8 mouse cellular contexts compared by ENCODE assay signal in the genomic region with DNA sequence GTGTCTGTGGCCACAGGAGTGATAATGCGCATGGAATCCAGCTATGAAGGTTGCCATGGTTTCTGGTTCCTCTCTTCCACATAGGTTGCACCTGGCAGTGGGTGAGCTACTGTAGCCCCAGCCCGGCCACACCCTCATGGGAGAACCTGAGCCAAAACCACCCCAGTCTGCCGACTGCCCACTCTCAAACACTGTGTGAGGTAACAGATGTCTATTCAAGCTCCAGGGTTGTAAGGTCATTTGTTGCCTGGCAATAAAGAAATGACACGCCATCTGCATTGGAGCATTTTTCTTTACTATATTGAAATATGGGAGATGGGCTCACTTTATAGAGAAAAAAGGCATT. TPM values are rescaled to one million over a fixed set of nuclear protein-coding genes. Genes with fewer than 3 reads are reported as not detected.
A peak's percentile ranks its signal among the peaks of the same experiment; 100 is the strongest.
DNase-seq lines count a peak whose midpoint lies in the region; ATAC-seq and TF ChIP-seq lines count a peak whose summit lies in the region.

No protein-coding gene starts in this region.

- H3K9ac ChIP-seq in lung, embryonic 16.5 days (ENCODE audit: low read length), result peak overlapping the region; percentile 59
- peak overlapping the region; percentile 50; the same call in 1 of the 2 replicates for H3K9ac ChIP-seq in forebrain, embryonic 14.5 days (ENCODE audit: low read length)
- H3K9ac ChIP-seq in neural tube, embryonic 11.5 days (ENCODE audit: low read length), result peak overlapping the region; percentile 52

- H3K36me3 ChIP-seq in lung, embryonic 16.5 days (ENCODE audit: control insufficient read depth, insufficient read depth, low read length), result no peaks in the 10 kb centered on the region
- H3K36me3 ChIP-seq in forebrain, embryonic 14.5 days (ENCODE audit: control insufficient read depth, insufficient read depth, low read length), result no peaks in the 10 kb centered on the region
- no peaks in the 10 kb centered on the region for H3K36me3 ChIP-seq in limb, embryonic 10.5 days
- no peaks in the 10 kb centered on the region for H3K36me3 ChIP-seq in neural tube, embryonic 11.5 days (ENCODE audit: control insufficient read depth, insufficient read depth, low read length)

- no peak for TF ChIP-seq POLR2A in lung, adult 2 months (IDR thresholded peaks at IDR 0.05; ENCODE audit: borderline replicate concordance, extremely low read depth, low read depth, low read length)

- peak overlapping the region; percentile 63 for H3K4me3 ChIP-seq in lung, embryonic 16.5 days (ENCODE audit: low read length)
- H3K4me3 ChIP-seq in lung, adult 2 months (replicated peaks; ENCODE audit: extremely low read depth, low read depth, low read length), result no peak overlapping the region
- peak overlapping the region; percentile 47 for H3K4me3 ChIP-seq in forebrain, embryonic 14.5 days (ENCODE audit: low read depth, low read length)
- H3K4me3 ChIP-seq in limb, embryonic 10.5 days, result peak overlapping the region; percentile 64
- H3K4me3 ChIP-seq in neural tube, embryonic 11.5 days (ENCODE audit: low read depth, low read length), result peak overlapping the region; percentile 45

- H3K27me3 ChIP-seq in lung, embryonic 16.5 days (ENCODE audit: control insufficient read depth, insufficient read depth, low read depth, low read length), result no peaks in the 10 kb centered on the region
- no peaks in the 10 kb centered on the region for H3K27me3 ChIP-seq in forebrain, embryonic 14.5 days (replicated peaks; ENCODE audit: control insufficient read depth, insufficient read depth, low read length)
- no peaks in the 10 kb centered on the region for H3K27me3 ChIP-seq in limb, embryonic 10.5 days (ENCODE audit: low read depth, poor library complexity, severe bottlenecking)
- no peaks in the 10 kb centered on the region for H3K27me3 ChIP-seq in neural tube, embryonic 11.5 days (ENCODE audit: control insufficient read depth, insufficient read depth, low read length)

- DNase-seq in cerebellum, adult 11 months, result peak; percentile 41
- no peak for DNase-seq in cerebellum, postnatal 25 days
- no peak for DNase-seq in lung, adult 2 months
- peak; percentile 57 for DNase-seq in forebrain, embryonic 14.5 days (ENCODE audit: low spot score)
- DNase-seq in limb, embryonic 10.5 days (ENCODE audit: low spot score), result peak; percentile 41
- peak; percentile 36 for DNase-seq in neural tube, embryonic 11.5 days (ENCODE audit: low spot score)
- no peak for DNase-seq in adipocyte (ENCODE audit: low spot score)

- peak overlapping the region; percentile 100 for H3K27ac ChIP-seq in lung, embryonic 16.5 days (ENCODE audit: low read length)
- peak overlapping the region; percentile 88 for H3K27ac ChIP-seq in forebrain, embryonic 14.5 days (ENCODE audit: low read depth, low read length)
- peak overlapping the region; percentile 96 for H3K27ac ChIP-seq in limb, embryonic 10.5 days
- H3K27ac ChIP-seq in neural tube, embryonic 11.5 days (ENCODE audit: low read depth, low read length), result peak overlapping the region; percentile 93

- peaks cover 39% of the 10 kb centered on the region for H3K4me1 ChIP-seq in lung, embryonic 16.5 days (replicated peaks; ENCODE audit: control insufficient read depth, insufficient read depth, low read length)
- peaks cover 8% of the 10 kb centered on the region; the same call in 1 of the 2 replicates for H3K4me1 ChIP-seq in lung, adult 2 months (ENCODE audit: control insufficient read depth, insufficient read depth, low read length)
- H3K4me1 ChIP-seq in forebrain, embryonic 14.5 days (ENCODE audit: control insufficient read depth, insufficient read depth, low read length), result peaks cover 25% of the 10 kb centered on the region
- H3K4me1 ChIP-seq in limb, embryonic 10.5 days, result peaks cover 53% of the 10 kb centered on the region
- H3K4me1 ChIP-seq in neural tube, embryonic 11.5 days (ENCODE audit: control insufficient read depth, insufficient read depth, low read length), result peaks cover 25% of the 10 kb centered on the region

- ATAC-seq in lung, embryonic 16.5 days (ENCODE audit: low read depth), result no peak
- ATAC-seq in forebrain, embryonic 14.5 days, result no peak
- no peak for ATAC-seq in neural tube, embryonic 11.5 days (ENCODE audit: insufficient read depth, low FRiP score, low TSS enrichment)

- WGBS in lung, embryonic 16.5 days, result 21% methylated on average over 4 of the region's 4 CpGs
- WGBS in lung, adult 2 months, result 34% methylated on average over 4 of the region's 4 CpGs
- WGBS in forebrain, embryonic 14.5 days, result 27% methylated on average over 4 of the region's 4 CpGs
- 39% methylated on average over 4 of the region's 4 CpGs for WGBS in limb, embryonic 10.5 days
- WGBS in neural tube, embryonic 11.5 days, result 28% methylated on average over 4 of the region's 4 CpGs

- no peaks in the 10 kb centered on the region for H3K9me3 ChIP-seq in lung, embryonic 16.5 days (ENCODE audit: control insufficient read depth, low read length)
- H3K9me3 ChIP-seq in forebrain, embryonic 14.5 days (replicated peaks; ENCODE audit: control insufficient read depth, low read length), result no peaks in the 10 kb centered on the region
- H3K9me3 ChIP-seq in limb, embryonic 10.5 days (replicated peaks), result no peaks in the 10 kb centered on the region
- H3K9me3 ChIP-seq in neural tube, embryonic 11.5 days (ENCODE audit: control insufficient read depth, low read length), result no peaks in the 10 kb centered on the region

- H3K4me2 ChIP-seq in lung, embryonic 16.5 days (ENCODE audit: low read depth, low read length), result peak overlapping the region; percentile 98
- H3K4me2 ChIP-seq in forebrain, embryonic 14.5 days (ENCODE audit: low read length), result peak overlapping the region; percentile 84
- H3K4me2 ChIP-seq in neural tube, embryonic 11.5 days (ENCODE audit: low read depth), result peak overlapping the region; percentile 93

- TF ChIP-seq CTCF in lung, adult 2 months (IDR thresholded peaks at IDR 0.05; ENCODE audit: insufficient read depth, low read length), result no peak

RNA-seq across cellular contexts. Expression of a gene that starts 33.0 kb away (rescaled TPM):
- polyA plus RNA-seq in lung, embryonic 16.5 days (2015; fragmentation: Nextera tagmentation; extraction: Ambion mirVana), result 2,589 and 2,717 TPM in 2 replicates
- 941 and 1,175 TPM in 2 replicates for polyA plus RNA-seq in lung, adult 2 months (2012; rRNA removed)
- 3,852 and 3,863 TPM in 2 replicates for polyA plus RNA-seq in forebrain, embryonic 14.5 days (2014; fragmentation: Nextera tagmentation; extraction: Ambion mirVana)
- polyA plus RNA-seq in limb, embryonic 10.5 days (2016; fragmentation: Nextera tagmentation; extraction: Ambion mirVana), result 3,099 and 3,197 TPM in 2 replicates
- 3,675 and 3,804 TPM in 2 replicates for polyA plus RNA-seq in neural tube, embryonic 11.5 days (2014; fragmentation: Nextera tagmentation; extraction: Ambion mirVana)

RNA-seq across cellular contexts. Expression of a gene that starts 45.9 kb away (rescaled TPM):
- 0.64 and 0.83 TPM in 2 replicates for polyA plus RNA-seq in lung, embryonic 16.5 days (2015; fragmentation: Nextera tagmentation; extraction: Ambion mirVana)
- 0.06 and 0.60 TPM in 2 replicates for polyA plus RNA-seq in lung, adult 2 months (2012; rRNA removed)
- 0.75 and 1.4 TPM in 2 replicates for polyA plus RNA-seq in forebrain, embryonic 14.5 days (2014; fragmentation: Nextera tagmentation; extraction: Ambion mirVana)
- 0.35 and 0.74 TPM in 2 replicates for polyA plus RNA-seq in limb, embryonic 10.5 days (2016; fragmentation: Nextera tagmentation; extraction: Ambion mirVana)
- 0.42 and 0.81 TPM in 2 replicates for polyA plus RNA-seq in neural tube, embryonic 11.5 days (2014; fragmentation: Nextera tagmentation; extraction: Ambion mirVana)

Comparison
In these comparisons a context has a peak if more than half of its experiments do, and no peak if none do; other contexts are left out.
1. DNase-seq: peak in cerebellum, adult 11 months (single experiment), forebrain, embryonic 14.5 days (single experiment), limb, embryonic 10.5 days (single experiment) and neural tube, embryonic 11.5 days (single experiment); none in cerebellum, postnatal 25 days (0 of 2), lung, adult 2 months (single experiment) and adipocyte (single experiment).
2. Peak in every context shown above with its lines, with median percentiles within 50 percentile points of each other: H3K27ac ChIP-seq, H3K4me2 ChIP-seq and H3K9ac ChIP-seq.